Mouse (Mus musculus): ENCODE results near the gene Gm20716.

- no peak for TF ChIP-seq POLR2A (IDR thresholded peaks at IDR 0.05; ENCODE audit: low read depth, low read length)
- no peak for TF ChIP-seq CTCF (IDR thresholded peaks at IDR 0.05; ENCODE audit: extremely low read depth, insufficient read length, insufficient replicate concordance, low read depth, low read length)
Measured at GRCm38 (mm10) chr2:168195721-168196120, 34.4 kb downstream of the Gm20716 start.
